ENCODE assay signal across 34 mouse cellular contexts in genomic region chr6:140684403-140684802, GRCm38 (mm10). TPM values are rescaled to one million over a fixed set of nuclear protein-coding genes. Genes with fewer than 3 reads are reported as not detected.
A peak's percentile ranks its signal among the peaks of the same experiment; 100 is the strongest.
DNase-seq lines count a peak whose midpoint lies in the region; ATAC-seq lines count a peak whose summit lies in the region.
"Had no signal": no experiment of that assay in that cellular context is flagged by ENCODE, and none has a peak within 500 bp of the region (broad histone marks: within the 10 kb centered on the region; RNA-seq: fewer than 3 reads in every experiment).

No protein-coding gene starts in this region.

- H3K4me3 ChIP-seq in limb, embryonic 13.5 days = no peak overlapping the region
- H3K4me3 ChIP-seq: embryonic facial prominence, embryonic 12.5 days; forebrain, embryonic 10.5 days; forebrain, embryonic 15.5 days; heart, adult 2 months; heart, embryonic 12.5 days; kidney, embryonic 15.5 days; layer of hippocampus, adult 2 months had no signal

- peak overlapping the region; percentile 70; the same call in 1 of the 2 replicates for H3K27ac ChIP-seq in limb, embryonic 13.5 days
- H3K27ac ChIP-seq: embryonic facial prominence, embryonic 12.5 days; forebrain, embryonic 10.5 days; forebrain, embryonic 15.5 days; heart, adult 2 months; hindbrain, embryonic 14.5 days; kidney, embryonic 15.5 days; layer of hippocampus, adult 2 months had no signal

- no peak overlapping the region for H3K9ac ChIP-seq in limb, embryonic 13.5 days
- H3K9ac ChIP-seq: embryonic facial prominence, embryonic 12.5 days; forebrain, embryonic 15.5 days; heart, embryonic 12.5 days; hindbrain, embryonic 14.5 days; kidney, embryonic 15.5 days had no signal

- H3K27me3 ChIP-seq in limb, embryonic 13.5 days = no peaks in the 10 kb centered on the region
- H3K27me3 ChIP-seq: embryonic facial prominence, embryonic 12.5 days; forebrain, embryonic 15.5 days; heart, embryonic 12.5 days; kidney, embryonic 15.5 days had no signal

- no peak overlapping the region for H3K4me2 ChIP-seq in limb, embryonic 13.5 days (replicated peaks)
- H3K4me2 ChIP-seq: embryonic facial prominence, embryonic 12.5 days; forebrain, embryonic 15.5 days; heart, embryonic 12.5 days; hindbrain, embryonic 14.5 days; kidney, embryonic 15.5 days; liver, embryonic 11.5 days; midbrain, embryonic 11.5 days had no signal

- H3K9me3 ChIP-seq in limb, embryonic 13.5 days = no peaks in the 10 kb centered on the region
- H3K9me3 ChIP-seq: embryonic facial prominence, embryonic 12.5 days; forebrain, embryonic 10.5 days; forebrain, embryonic 15.5 days; heart, embryonic 12.5 days; kidney, embryonic 15.5 days had no signal

- peak; percentile 18 for DNase-seq in thymus, postnatal 14 days
- no peak for DNase-seq in thymus, postnatal 25 days
- peak; percentile 74 for DNase-seq in R1 (ENCODE audit: low read depth, low spot score)
- no peak for DNase-seq in frontal cortex, postnatal 36 days (ENCODE audit: low spot score in 2 of 2)
- no peak for DNase-seq in right cerebral cortex, postnatal 36 days (ENCODE audit: low spot score in 2 of 2)
- DNase-seq in kidney, adult 9 months = no peak
- DNase-seq: adrenal gland, postnatal 14 days; cerebellum, adult 11 months; cerebellum, adult 9-10 months; cerebellum, postnatal 36 days; embryo, embryonic 11 days; heart, adult 2 months; kidney, adult 11 months; kidney, postnatal 36 days; left cerebral cortex, postnatal 4 days; lung, postnatal 36 days; right cerebral cortex, postnatal 25 days; spleen, adult 18-20 months had no signal

- 86% methylated on average over 11 of the region's 11 CpGs for WGBS in limb, embryonic 13.5 days

- peaks cover 43% of the 10 kb centered on the region for H3K4me1 ChIP-seq in limb, embryonic 13.5 days
- H3K4me1 ChIP-seq: forebrain, embryonic 15.5 days had no signal

- no peak for ATAC-seq in limb, embryonic 13.5 days (ENCODE audit: low FRiP score, low read depth)
- ATAC-seq: forebrain, embryonic 15.5 days had no signal

- H3K36me3 ChIP-seq in limb, embryonic 13.5 days = no peaks in the 10 kb centered on the region
- H3K36me3 ChIP-seq: embryonic facial prominence, embryonic 12.5 days; forebrain, embryonic 10.5 days; forebrain, embryonic 15.5 days; heart, embryonic 12.5 days; kidney, embryonic 15.5 days had no signal

RNA-seq across cellular contexts. Expression of gene Gm11077, which starts 44.7 kb away (rescaled TPM):
- not detected in 2 replicates for polyA plus RNA-seq in limb, embryonic 13.5 days (2015; fragmentation: Nextera tagmentation; extraction: Ambion mirVana)
- polyA plus RNA-seq: embryonic facial prominence, embryonic 12.5 days; forebrain, embryonic 10.5 days; forebrain, embryonic 15.5 days; frontal cortex, adult 2 months; heart, adult 2 months; heart, embryonic 12.5 days; heart, postnatal 0 days; hindbrain, embryonic 14.5 days; kidney, embryonic 15.5 days; liver, embryonic 11.5 days; liver, embryonic 16.5 days; lung, embryonic 16.5 days; midbrain, embryonic 11.5 days; neural tube, embryonic 14.5 days; stomach, embryonic 16.5 days had no signal

Comparison
In these comparisons a context has a peak if more than half of its experiments do, and no peak if none do; other contexts are left out.
1. DNase-seq: peak in thymus, postnatal 14 days (single experiment) and R1 (single experiment); none in thymus, postnatal 25 days (single experiment), frontal cortex, postnatal 36 days (0 of 2), right cerebral cortex, postnatal 36 days (0 of 2) and kidney, adult 9 months (single experiment).